Mouse (Mus musculus): ENCODE data around the gene Fut8.

DNA sequence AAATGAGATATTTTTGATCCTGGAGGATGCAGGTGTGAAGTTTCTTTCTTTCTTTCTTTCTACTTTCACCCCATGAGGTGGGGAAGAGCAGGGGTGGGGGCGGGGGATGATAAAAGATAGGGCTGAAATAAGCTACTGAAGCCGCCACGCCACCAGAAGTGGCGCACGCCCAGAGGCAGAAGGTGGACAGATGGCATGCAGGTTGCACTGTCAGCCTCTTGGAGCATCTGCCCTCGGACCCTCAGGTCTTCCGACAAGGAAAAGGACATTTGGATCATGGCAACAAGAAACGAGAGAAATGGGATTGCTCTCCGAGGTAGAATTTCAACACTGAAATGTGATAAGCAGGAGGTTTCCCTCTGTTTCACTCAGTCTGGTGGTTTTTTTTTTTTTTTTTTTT, 273.3 kb downstream of the Fut8 start:
- TF ChIP-seq CTCF (conservative IDR thresholded peaks at IDR 0.05 in 1 of 2, IDR thresholded peaks at IDR 0.05 in 1 of 2; ENCODE audit: low read depth in 2 of 2, low read length in 2 of 2), result no peak
- no peak for TF ChIP-seq NRF1 (IDR thresholded peaks at IDR 0.05; ENCODE audit: low read depth, low read length)
- TF ChIP-seq MXI1 (IDR thresholded peaks at IDR 0.05; ENCODE audit: low read depth, low read length), result no peak
- no peak for TF ChIP-seq IRF4 (IDR thresholded peaks at IDR 0.05; ENCODE audit: low read depth, low read length)
- TF ChIP-seq CHD1 (IDR thresholded peaks at IDR 0.05; ENCODE audit: low read depth, low read length), result no peak
- no peak for TF ChIP-seq POLR2A (IDR thresholded peaks at IDR 0.05; ENCODE audit: low read depth, low read length)
- no peak for TF ChIP-seq MAFK (IDR thresholded peaks at IDR 0.05; ENCODE audit: insufficient replicate concordance, low read length)
- no peak for TF ChIP-seq CHD2 (IDR thresholded peaks at IDR 0.05; ENCODE audit: low read length)
- no peak for TF ChIP-seq RCOR1 (conservative IDR thresholded peaks at IDR 0.05; ENCODE audit: low read depth, low read length)

Measured in CH12.LX (cell line).